Comparison of ENCODE assay signal across 8 mouse cellular contexts in the genomic region with DNA sequence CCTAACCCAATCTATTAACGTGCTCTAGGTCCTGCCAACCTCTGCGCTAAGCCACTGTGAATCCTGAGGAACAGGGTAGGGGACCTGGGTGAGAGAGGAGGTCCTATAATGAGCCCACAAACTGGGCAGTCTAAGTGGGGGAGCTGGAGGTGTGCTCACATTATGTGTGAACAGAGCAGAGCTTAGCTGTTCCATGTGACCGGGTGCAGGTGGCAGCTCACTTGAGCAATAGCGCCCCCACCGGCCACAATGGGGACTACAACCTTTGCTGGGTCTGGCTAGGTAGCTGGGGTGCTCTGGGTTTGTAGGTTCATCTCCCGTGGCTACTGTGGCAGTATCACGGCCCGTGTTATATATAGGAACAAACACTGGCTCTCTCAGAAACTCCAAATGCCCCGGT. TPM values are rescaled to one million over a fixed set of nuclear protein-coding genes. Genes with fewer than 3 reads are reported as not detected.
DNase-seq lines count a peak whose midpoint lies in the region; ATAC-seq and TF ChIP-seq lines count a peak whose summit lies in the region.
"Had no signal": no experiment of that assay in that cellular context is flagged by ENCODE, and none has a peak within 500 bp of the region (broad histone marks: within the 10 kb centered on the region; RNA-seq: fewer than 3 reads in every experiment).

No protein-coding gene starts in this region.

- H3K36me3 ChIP-seq in kidney, embryonic 15.5 days, result no peaks in the 10 kb centered on the region
- no peaks in the 10 kb centered on the region for H3K36me3 ChIP-seq in MEL (ENCODE audit: control insufficient read depth in 1 of 2, insufficient read depth in 2 of 2, low read length in 2 of 2)
- H3K36me3 ChIP-seq in forebrain, embryonic 13.5 days (ENCODE audit: poor library complexity, severe bottlenecking), result no peaks in the 10 kb centered on the region
- H3K36me3 ChIP-seq: neural tube, embryonic 13.5 days had no signal

- no peak overlapping the region for H3K4me2 ChIP-seq in kidney, embryonic 15.5 days
- H3K4me2 ChIP-seq in forebrain, embryonic 13.5 days, result no peak overlapping the region
- H3K4me2 ChIP-seq: neural tube, embryonic 13.5 days had no signal

- no peak overlapping the region for H3K4me3 ChIP-seq in kidney, embryonic 15.5 days (replicated peaks)
- H3K4me3 ChIP-seq in MEL (ENCODE audit: control insufficient read depth in 1 of 2, insufficient read depth in 1 of 2, low read depth in 2 of 2, low read length in 2 of 2), result no peak overlapping the region
- H3K4me3 ChIP-seq in forebrain, embryonic 13.5 days, result no peak overlapping the region
- H3K4me3 ChIP-seq: neural tube, embryonic 13.5 days had no signal

- WGBS in kidney, embryonic 15.5 days, result 64% methylated on average over 9 of the region's 9 CpGs
- 59% methylated on average over 9 of the region's 9 CpGs for WGBS in forebrain, embryonic 13.5 days

- H3K4me1 ChIP-seq in kidney, embryonic 15.5 days, result no peaks in the 10 kb centered on the region
- H3K4me1 ChIP-seq in MEL (ENCODE audit: control insufficient read depth in 1 of 2, insufficient read depth in 2 of 2, low read length in 2 of 2), result no peaks in the 10 kb centered on the region
- H3K4me1 ChIP-seq in forebrain, embryonic 13.5 days, result peaks cover 22% of the 10 kb centered on the region

- no peak for ATAC-seq in kidney, embryonic 15.5 days (replicated peaks; ENCODE audit: low FRiP score)
- no peak for ATAC-seq in forebrain, embryonic 13.5 days

- no peaks in the 10 kb centered on the region for H3K9me3 ChIP-seq in kidney, embryonic 15.5 days (replicated peaks)
- no peaks in the 10 kb centered on the region for H3K9me3 ChIP-seq in MEL (replicated peaks; ENCODE audit: insufficient read depth, low read length)
- no peaks in the 10 kb centered on the region for H3K9me3 ChIP-seq in forebrain, embryonic 13.5 days (replicated peaks)
- H3K9me3 ChIP-seq: neural tube, embryonic 13.5 days had no signal

- H3K79me2 ChIP-seq in MEL (ENCODE audit: control insufficient read depth, insufficient read depth, low read length, poor library complexity), result no peaks in the 10 kb centered on the region

- TF ChIP-seq CTCF in MEL (IDR thresholded peaks at IDR 0.05 in 2 of 3, conservative IDR thresholded peaks at IDR 0.05 in 1 of 3; ENCODE audit: control insufficient read depth in 1 of 3, insufficient read depth in 1 of 3, low read depth in 2 of 3, low read length in 3 of 3, poor library complexity in 1 of 3, severe bottlenecking in 1 of 3), result peak; percentile 86 to 92 (median 92)

- no peak for TF ChIP-seq POLR2A in MEL (IDR thresholded peaks at IDR 0.05; ENCODE audit: control insufficient read depth in 1 of 2, insufficient read depth in 1 of 2, low read depth in 1 of 2, low read length in 2 of 2, poor library complexity in 1 of 2)

- peaks cover 6% of the 10 kb centered on the region; the same call in 1 of the 2 replicates for H3K27me3 ChIP-seq in kidney, embryonic 15.5 days
- peaks cover 0 to 2% of the 10 kb centered on the region in 2 experiments; a peak in 1 of 4 replicates for H3K27me3 ChIP-seq in MEL (ENCODE audit: control insufficient read depth in 1 of 2, insufficient read depth in 2 of 2, low read length in 2 of 2)
- H3K27me3 ChIP-seq in forebrain, embryonic 13.5 days, result peaks cover 12% of the 10 kb centered on the region; the same call in 1 of the 2 replicates

- TF ChIP-seq RAD21 in MEL (IDR thresholded peaks at IDR 0.05; ENCODE audit: low read depth, low read length), result peak; percentile 67

- H3K27ac ChIP-seq in kidney, embryonic 15.5 days, result no peak overlapping the region
- no peak overlapping the region for H3K27ac ChIP-seq in MEL (ENCODE audit: control insufficient read depth, low read depth, low read length)
- no peak overlapping the region for H3K27ac ChIP-seq in forebrain, embryonic 13.5 days
- H3K27ac ChIP-seq: neural tube, embryonic 13.5 days had no signal

- peak; percentile 17 for DNase-seq in kidney, adult 18-20 months
- peak; percentile 75 for DNase-seq in MEL (ENCODE audit: low read depth, low spot score)
- peak; percentile 26 for DNase-seq in embryo, embryonic 10.5 days (ENCODE audit: low spot score)
- peak; percentile 45 for DNase-seq in lung, postnatal 14 days
- peak; percentile 63 for DNase-seq in thymus, postnatal 25 days

- no peak for TF ChIP-seq EP300 in MEL (IDR thresholded peaks at IDR 0.05; ENCODE audit: low read depth in 1 of 2, low read length in 2 of 2)

- no peak overlapping the region for H3K9ac ChIP-seq in kidney, embryonic 15.5 days
- H3K9ac ChIP-seq in MEL (ENCODE audit: control insufficient read depth, low read depth, low read length, poor library complexity, severe bottlenecking), result no peak overlapping the region
- no peak overlapping the region for H3K9ac ChIP-seq in forebrain, embryonic 13.5 days
- H3K9ac ChIP-seq: neural tube, embryonic 13.5 days had no signal

TF ChIP-seq in MEL, 35 proteins besides CTCF, POLR2A, EP300 and RAD21:
- no peak for TF ChIP-seq MEF2A (IDR thresholded peaks at IDR 0.05; ENCODE audit: extremely low read depth, insufficient replicate concordance, low read depth, low read length, poor library complexity, severe bottlenecking)
- peak; percentile 70 for TF ChIP-seq USF1 (IDR thresholded peaks at IDR 0.05; ENCODE audit: low read depth, low read length)
- TF ChIP-seq MYC (IDR thresholded peaks at IDR 0.05; ENCODE audit: low read depth, low read length), result 0 out of 2 replicates have a peak, but pooled peaks have one; percentile 25
- peak; percentile 60 for TF ChIP-seq SMC3 (IDR thresholded peaks at IDR 0.05; ENCODE audit: low read depth, low read length)
- TF ChIP-seq MAX (IDR thresholded peaks at IDR 0.05; ENCODE audit: low read length), result peak; percentile 53; the same call in 1 of the 2 replicates
- no peak for TF ChIP-seq ZNF384 (IDR thresholded peaks at IDR 0.05; ENCODE audit: low read depth, low read length)
- TF ChIP-seq ZC3H11A (IDR thresholded peaks at IDR 0.05; ENCODE audit: low read depth, low read length), result peak; percentile 27; the same call in 1 of the 2 replicates
TF ChIP-seq in MEL: peak in this region for 5.

RNA-seq across cellular contexts. Expression of a gene that starts 22.5 kb away (rescaled TPM):
- polyA plus RNA-seq in kidney, embryonic 15.5 days (2015; fragmentation: Nextera tagmentation; extraction: Ambion mirVana), result 0.72 and 1.2 TPM in 2 replicates
- total RNA-seq in MEL (2012; rRNA removed), result not detected in 2 replicates
- polyA plus RNA-seq in MEL (2012; ENCODE audit: insufficient read depth in 1 of 2, insufficient read length in 2 of 2, low read depth in 1 of 2, low replicate concordance in 2 of 2, missing spikeins in 1 of 2), result not detected
- polyA plus RNA-seq in forebrain, embryonic 13.5 days (2015; fragmentation: Nextera tagmentation; extraction: Ambion mirVana), result 2.4 and 2.8 TPM in 2 replicates

RNA-seq across cellular contexts. Expression of a gene that starts 48.2 kb away (rescaled TPM):
- 0.43 and 0.53 TPM in 2 replicates for polyA plus RNA-seq in kidney, embryonic 15.5 days (2015; fragmentation: Nextera tagmentation; extraction: Ambion mirVana)
- total RNA-seq in MEL (2012; rRNA removed), result 1.1 and 2.1 TPM in 2 replicates
- 1 to 10 TPM in 1 of 2 experiments, not detected in 1; 2.2 TPM for polyA plus RNA-seq in MEL (2012; ENCODE audit: insufficient read depth in 1 of 2, insufficient read length in 2 of 2, low read depth in 1 of 2, low replicate concordance in 2 of 2, missing spikeins in 1 of 2)
- polyA plus RNA-seq in forebrain, embryonic 13.5 days (2015; fragmentation: Nextera tagmentation; extraction: Ambion mirVana), result 0.21 and 0.30 TPM in 2 replicates
- polyA plus RNA-seq: neural tube, embryonic 13.5 days had no signal

Comparison
In these comparisons a context has a peak if more than half of its experiments do, and no peak if none do; other contexts are left out.
1. DNase-seq: peak in every context shown above with its lines; median percentile 75 in MEL; 63 in thymus, postnatal 25 days; 45 in lung, postnatal 14 days; 26 in embryo, embryonic 10.5 days; 17 in kidney, adult 18-20 months.